In the genomic region with DNA sequence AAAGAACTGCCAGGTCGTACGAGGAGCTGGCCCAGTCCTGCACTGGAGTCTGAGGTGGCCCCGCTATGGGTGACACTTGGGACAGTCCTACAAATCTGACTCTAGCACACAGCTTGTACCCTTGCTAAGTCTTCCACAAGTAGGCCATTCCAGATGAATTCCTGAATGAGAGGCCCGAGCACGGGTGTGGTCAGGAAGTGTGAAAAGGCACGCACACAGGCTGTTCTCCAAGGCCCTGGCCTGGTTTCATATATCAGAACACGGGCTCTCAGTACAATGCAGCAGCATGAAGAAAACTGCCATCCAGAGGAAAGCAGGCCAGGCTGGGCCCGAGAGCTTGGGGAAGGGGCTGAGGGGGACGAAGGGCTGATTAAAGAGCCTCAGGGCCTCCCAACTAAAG, we compare ENCODE assay signal across 9 mouse cellular contexts. TPM values are rescaled to one million over a fixed set of nuclear protein-coding genes. Genes with fewer than 3 reads are reported as not detected.
A peak's percentile ranks its signal among the peaks of the same experiment; 100 is the strongest.
DNase-seq lines count a peak whose midpoint lies in the region; ATAC-seq lines count a peak whose summit lies in the region.
"Had no signal": no experiment of that assay in that cellular context is flagged by ENCODE, and none has a peak within 500 bp of the region (broad histone marks: within the 10 kb centered on the region; RNA-seq: fewer than 3 reads in every experiment).

No protein-coding gene starts in this region.

- H3K9ac ChIP-seq in hindbrain, embryonic 13.5 days = 0 out of 2 replicates have a peak overlapping the region, but pooled peaks have one; percentile 6
- H3K9ac ChIP-seq in hindbrain, embryonic 11.5 days (ENCODE audit: low read depth, low read length) = no peak overlapping the region
- H3K9ac ChIP-seq: liver, embryonic 14.5 days had no signal

- no peak for DNase-seq in hindbrain, embryonic 11.5 days (ENCODE audit: low spot score)
- peak; percentile 97 for DNase-seq in heart, adult 11 months
- peak; percentile 33 for DNase-seq in kidney, adult 9 months
- peak; percentile 54 to 76 for DNase-seq in lung, postnatal 4 days
- DNase-seq in ovary, postnatal 36 days (ENCODE audit: low spot score) = no peak
- DNase-seq in thymus, postnatal 10 days (ENCODE audit: low spot score in 2 of 2) = no peak
- DNase-seq in thymus, postnatal 14 days = no peak

- peaks cover 39% of the 10 kb centered on the region for H3K36me3 ChIP-seq in hindbrain, embryonic 13.5 days
- 0 out of 2 replicates have a peak, but pooled peaks cover 7% of the 10 kb centered on the region for H3K36me3 ChIP-seq in hindbrain, embryonic 11.5 days (ENCODE audit: control insufficient read depth, insufficient read depth, low read length)

- 70% methylated on average over 9 of the region's 9 CpGs for WGBS in hindbrain, embryonic 13.5 days
- 73% methylated on average over 9 of the region's 9 CpGs for WGBS in hindbrain, embryonic 11.5 days

- no peak for ATAC-seq in hindbrain, embryonic 13.5 days (ENCODE audit: low FRiP score)
- no peak for ATAC-seq in hindbrain, embryonic 11.5 days (ENCODE audit: low FRiP score)

- H3K4me2 ChIP-seq in hindbrain, embryonic 13.5 days = no peak overlapping the region
- no peak overlapping the region for H3K4me2 ChIP-seq in hindbrain, embryonic 11.5 days (replicated peaks; ENCODE audit: low read depth, low read length)

- H3K4me3 ChIP-seq in hindbrain, embryonic 13.5 days = no peak overlapping the region
- no peak overlapping the region for H3K4me3 ChIP-seq in hindbrain, embryonic 11.5 days (ENCODE audit: low read depth, low read length)

- H3K27me3 ChIP-seq in hindbrain, embryonic 13.5 days = no peaks in the 10 kb centered on the region
- H3K27me3 ChIP-seq in hindbrain, embryonic 11.5 days (ENCODE audit: control insufficient read depth, insufficient read depth, low read length) = no peaks in the 10 kb centered on the region

- peak overlapping the region; percentile 19; the same call in 1 of the 2 replicates for H3K27ac ChIP-seq in hindbrain, embryonic 13.5 days
- H3K27ac ChIP-seq in hindbrain, embryonic 11.5 days (ENCODE audit: low read depth, low read length) = no peak overlapping the region
- H3K27ac ChIP-seq: liver, embryonic 14.5 days had no signal

- H3K9me3 ChIP-seq in hindbrain, embryonic 13.5 days = no peaks in the 10 kb centered on the region
- H3K9me3 ChIP-seq in hindbrain, embryonic 11.5 days (ENCODE audit: control insufficient read depth, low read length) = no peaks in the 10 kb centered on the region

- H3K4me1 ChIP-seq in hindbrain, embryonic 13.5 days (replicated peaks) = peaks cover 68% of the 10 kb centered on the region
- no peaks in the 10 kb centered on the region for H3K4me1 ChIP-seq in hindbrain, embryonic 11.5 days (replicated peaks; ENCODE audit: control insufficient read depth, insufficient read depth, low read length)

RNA-seq across cellular contexts. Expression of gene H2afy, which starts 20.8 kb away (rescaled TPM):
- polyA plus RNA-seq in hindbrain, embryonic 13.5 days (2015; fragmentation: Nextera tagmentation; extraction: Ambion mirVana) = 369 and 380 TPM in 2 replicates
- 578 and 619 TPM in 2 replicates for polyA plus RNA-seq in hindbrain, embryonic 11.5 days (2014; fragmentation: Nextera tagmentation; extraction: Ambion mirVana)

Comparison
In these comparisons a context has a peak if more than half of its experiments do, and no peak if none do; other contexts are left out.
1. DNase-seq: peak in heart, adult 11 months (single experiment), kidney, adult 9 months (single experiment) and lung, postnatal 4 days (2 of 2); none in hindbrain, embryonic 11.5 days (single experiment), ovary, postnatal 36 days (single experiment), thymus, postnatal 10 days (0 of 2) and thymus, postnatal 14 days (single experiment).